Mouse (Mus musculus) bone marrow macrophage, adult 2 months (primary cell): Measurements from ENCODE around the gene 0610037L13Rik.

Source experiments
- CTCF ChIP-seq: IDR thresholded peaks from 2 replicates; pipeline ENCODE4 v1.5.1; 2012; ENCODE audit warnings: low read depth, mild to moderate bottlenecking, low read length, moderate library complexity
- POLR2A ChIP-seq: IDR thresholded peaks from 2 replicates; pipeline ENCODE4 v1.6.1; 2012; ENCODE audit warnings: mild to moderate bottlenecking, low read depth, low read length, borderline replicate concordance

DNA sequence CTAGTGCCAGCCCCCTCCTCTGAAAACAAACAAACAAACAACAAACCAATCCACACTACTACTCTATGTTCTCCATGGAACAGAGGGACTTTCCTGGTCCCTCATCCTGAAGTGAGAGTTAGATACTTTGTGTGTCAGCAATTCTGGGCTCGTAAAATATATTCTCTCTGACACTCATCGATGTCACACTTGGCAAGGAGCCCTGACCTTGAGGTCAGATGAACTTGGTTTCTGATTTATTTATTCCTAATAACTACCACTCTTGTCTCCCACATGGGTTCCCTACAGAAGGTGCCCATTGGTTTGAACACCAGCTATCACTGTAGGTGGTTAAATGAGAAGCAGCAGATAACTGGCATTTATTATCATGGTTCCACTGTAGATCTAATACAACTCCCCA lies 30.7 kb downstream of the 0610037L13Rik start:
- TF ChIP-seq CTCF (no peak), POLR2A (no peak)
